Mouse (Mus musculus): ENCODE results near the gene 5730409E04Rik. TPM values are rescaled to one million over a fixed set of nuclear protein-coding genes. Genes with fewer than 3 reads are reported as not detected.
A peak's percentile ranks its signal among the peaks of the same experiment; 100 is the strongest.

5730409E04Rik gene
- polyA plus RNA-seq, 1 experiment from 2014 or later: 3.5 TPM

GRCm38 (mm10) chr4:126620349-126620874 is 10.8 kb downstream of the 5730409E04Rik start:
- H3K4me1 ChIP-seq (ENCODE audit: control insufficient read depth, insufficient read depth, low read length): no peaks in the 10 kb centered on the region; the same call in 1 of the 2 replicates
- H3K27me3 ChIP-seq (ENCODE audit: control insufficient read depth, insufficient read depth, low read length): 0 out of 2 replicates have a peak, but pooled peaks cover 3% of the 10 kb centered on the region
- H3K4me3 ChIP-seq (ENCODE audit: low read depth, low read length): peak overlapping the region; percentile 28
- ATAC-seq (ENCODE audit: insufficient number of reproducible peaks, insufficient read depth, low FRiP score, low read depth): no peak
- H3K4me2 ChIP-seq (replicated peaks; ENCODE audit: low read depth, low read length): peak overlapping the region; percentile 58
- H3K36me3 ChIP-seq (ENCODE audit: control insufficient read depth, insufficient read depth, low read length): no peaks in the 10 kb centered on the region
- H3K27ac ChIP-seq (ENCODE audit: low read length): no peak overlapping the region
- H3K9ac ChIP-seq (replicated peaks; ENCODE audit: low read depth, low read length): 0 out of 2 replicates have a peak overlapping the region, but pooled peaks have one; percentile 30
- WGBS: 21% methylated on average over 13 of the region's 13 CpGs
- H3K9me3 ChIP-seq (ENCODE audit: control insufficient read depth, low read depth, low read length): no peaks in the 10 kb centered on the region

- no peaks in the 10 kb centered on the region for H3K36me3 ChIP-seq (ENCODE audit: control insufficient read depth, insufficient read depth, low read length)
- H3K27me3 ChIP-seq (ENCODE audit: control insufficient read depth, insufficient read depth, low read length): no peaks in the 10 kb centered on the region
- H3K27ac ChIP-seq (ENCODE audit: low read length): 0 out of 2 replicates have a peak overlapping the region, but pooled peaks have one; percentile 7
- H3K9ac ChIP-seq (replicated peaks; ENCODE audit: low read depth, low read length): no peak overlapping the region
- H3K4me3 ChIP-seq (ENCODE audit: low read depth, low read length): peak overlapping the region; percentile 12; the same call in 1 of the 2 replicates
- peak overlapping the region; percentile 33 for H3K4me2 ChIP-seq (replicated peaks; ENCODE audit: low read depth, low read length)
- ATAC-seq (ENCODE audit: insufficient number of reproducible peaks, insufficient read depth, low FRiP score, low read depth): no peak
- WGBS: 3% methylated on average over 23 of the region's 23 CpGs
- no peaks in the 10 kb centered on the region for H3K9me3 ChIP-seq (ENCODE audit: control insufficient read depth, low read depth, low read length)
- H3K4me1 ChIP-seq (ENCODE audit: control insufficient read depth, insufficient read depth, low read length): peaks cover 3% of the 10 kb centered on the region; the same call in 1 of the 2 replicates
Measured at GRCm38 (mm10) chr4:126627021-126627681, 17.5 kb downstream of the 5730409E04Rik start.

GRCm38 (mm10) chr4:126631922-126632321 is 22.3 kb downstream of the 5730409E04Rik start:
- ATAC-seq (ENCODE audit: insufficient number of reproducible peaks, insufficient read depth, low FRiP score, low read depth): no peak
- Histone ChIP-seq H3K27ac (ENCODE audit: low read length) (no peak overlapping the region), H3K9ac (replicated peaks; ENCODE audit: low read depth, low read length) (no peak overlapping the region), H3K36me3 (ENCODE audit: control insufficient read depth, insufficient read depth, low read length) (no peaks in the 10 kb centered on the region), H3K4me1 (ENCODE audit: control insufficient read depth, insufficient read depth, low read length) (peaks cover 2% of the 10 kb centered on the region; the same call in 1 of the 2 replicates), H3K4me3 (ENCODE audit: low read depth, low read length) (no peak overlapping the region), H3K27me3 (ENCODE audit: control insufficient read depth, insufficient read depth, low read length) (no peaks in the 10 kb centered on the region), H3K9me3 (ENCODE audit: control insufficient read depth, low read depth, low read length) (no peaks in the 10 kb centered on the region), H3K4me2 (replicated peaks; ENCODE audit: low read depth, low read length) (no peak overlapping the region)
- 51% methylated on average over 2 of the region's 2 CpGs for WGBS

- H3K9me3 ChIP-seq (ENCODE audit: control insufficient read depth, low read depth, low read length): no peaks in the 10 kb centered on the region
- no peak overlapping the region for H3K4me3 ChIP-seq (ENCODE audit: low read depth, low read length)
- no peaks in the 10 kb centered on the region for H3K36me3 ChIP-seq (ENCODE audit: control insufficient read depth, insufficient read depth, low read length)
- ATAC-seq (ENCODE audit: insufficient number of reproducible peaks, insufficient read depth, low FRiP score, low read depth): no peak
- H3K27ac ChIP-seq (ENCODE audit: low read length): no peak overlapping the region
- no peak overlapping the region for H3K4me2 ChIP-seq (replicated peaks; ENCODE audit: low read depth, low read length)
- no peak overlapping the region for H3K9ac ChIP-seq (replicated peaks; ENCODE audit: low read depth, low read length)
- no peaks in the 10 kb centered on the region for H3K27me3 ChIP-seq (ENCODE audit: control insufficient read depth, insufficient read depth, low read length)
- H3K4me1 ChIP-seq (ENCODE audit: control insufficient read depth, insufficient read depth, low read length): no peaks in the 10 kb centered on the region
- 70% methylated on average over 3 of the region's 3 CpGs for WGBS
Measured at GRCm38 (mm10) chr4:126632668-126633067, 23.1 kb downstream of the 5730409E04Rik start.

GRCm38 (mm10) chr4:126636330-126636729 is 26.7 kb downstream of the 5730409E04Rik start:
- Histone ChIP-seq H3K27me3 (ENCODE audit: control insufficient read depth, insufficient read depth, low read length) (no peaks in the 10 kb centered on the region), H3K27ac (ENCODE audit: low read length) (no peak overlapping the region), H3K4me2 (replicated peaks; ENCODE audit: low read depth, low read length) (no peak overlapping the region), H3K9me3 (ENCODE audit: control insufficient read depth, low read depth, low read length) (no peaks in the 10 kb centered on the region), H3K9ac (replicated peaks; ENCODE audit: low read depth, low read length) (no peak overlapping the region), H3K4me1 (ENCODE audit: control insufficient read depth, insufficient read depth, low read length) (no peaks in the 10 kb centered on the region), H3K36me3 (ENCODE audit: control insufficient read depth, insufficient read depth, low read length) (no peaks in the 10 kb centered on the region), H3K4me3 (ENCODE audit: low read depth, low read length) (no peak overlapping the region)
- no peak for ATAC-seq (ENCODE audit: insufficient number of reproducible peaks, insufficient read depth, low FRiP score, low read depth)
- WGBS: 19% methylated on average over 11 of the region's 11 CpGs

- no peak overlapping the region for H3K4me2 ChIP-seq (replicated peaks; ENCODE audit: low read depth, low read length)
- no peak overlapping the region for H3K4me3 ChIP-seq (ENCODE audit: low read depth, low read length)
- H3K9me3 ChIP-seq (ENCODE audit: control insufficient read depth, low read depth, low read length): no peaks in the 10 kb centered on the region
- ATAC-seq (ENCODE audit: insufficient number of reproducible peaks, insufficient read depth, low FRiP score, low read depth): no peak
- no peak overlapping the region for H3K9ac ChIP-seq (replicated peaks; ENCODE audit: low read depth, low read length)
- H3K4me1 ChIP-seq (ENCODE audit: control insufficient read depth, insufficient read depth, low read length): no peaks in the 10 kb centered on the region
- 67% methylated on average over 4 of the region's 4 CpGs for WGBS
- H3K36me3 ChIP-seq (ENCODE audit: control insufficient read depth, insufficient read depth, low read length): no peaks in the 10 kb centered on the region
- no peaks in the 10 kb centered on the region for H3K27me3 ChIP-seq (ENCODE audit: control insufficient read depth, insufficient read depth, low read length)
- no peak overlapping the region for H3K27ac ChIP-seq (ENCODE audit: low read length)
Measured at GRCm38 (mm10) chr4:126637446-126637845, 27.8 kb downstream of the 5730409E04Rik start.

- no peaks in the 10 kb centered on the region for H3K9me3 ChIP-seq (ENCODE audit: control insufficient read depth, low read depth, low read length)
- no peak overlapping the region for H3K9ac ChIP-seq (replicated peaks; ENCODE audit: low read depth, low read length)
- no peak overlapping the region for H3K27ac ChIP-seq (ENCODE audit: low read length)
- H3K27me3 ChIP-seq (ENCODE audit: control insufficient read depth, insufficient read depth, low read length): no peaks in the 10 kb centered on the region
- H3K4me2 ChIP-seq (replicated peaks; ENCODE audit: low read depth, low read length): no peak overlapping the region
- H3K4me3 ChIP-seq (ENCODE audit: low read depth, low read length): no peak overlapping the region
- no peaks in the 10 kb centered on the region for H3K4me1 ChIP-seq (ENCODE audit: control insufficient read depth, insufficient read depth, low read length)
- 63% methylated on average over 7 of the region's 7 CpGs for WGBS
- no peaks in the 10 kb centered on the region for H3K36me3 ChIP-seq (ENCODE audit: control insufficient read depth, insufficient read depth, low read length)
- no peak for ATAC-seq (ENCODE audit: insufficient number of reproducible peaks, insufficient read depth, low FRiP score, low read depth)
Measured at GRCm38 (mm10) chr4:126639339-126639738, 29.7 kb downstream of the 5730409E04Rik start.

- H3K9me3 ChIP-seq (ENCODE audit: control insufficient read depth, low read depth, low read length): no peaks in the 10 kb centered on the region
- ATAC-seq (ENCODE audit: insufficient number of reproducible peaks, insufficient read depth, low FRiP score, low read depth): no peak
- H3K4me2 ChIP-seq (replicated peaks; ENCODE audit: low read depth, low read length): no peak overlapping the region
- no peaks in the 10 kb centered on the region for H3K27me3 ChIP-seq (ENCODE audit: control insufficient read depth, insufficient read depth, low read length)
- no peak overlapping the region for H3K27ac ChIP-seq (ENCODE audit: low read length)
- no peak overlapping the region for H3K4me3 ChIP-seq (ENCODE audit: low read depth, low read length)
- no peaks in the 10 kb centered on the region for H3K4me1 ChIP-seq (ENCODE audit: control insufficient read depth, insufficient read depth, low read length)
- H3K9ac ChIP-seq (replicated peaks; ENCODE audit: low read depth, low read length): no peak overlapping the region
- H3K36me3 ChIP-seq (ENCODE audit: control insufficient read depth, insufficient read depth, low read length): no peaks in the 10 kb centered on the region
- WGBS: 39% methylated on average over 9 of the region's 9 CpGs
Measured at GRCm38 (mm10) chr4:126641901-126642300, 32.3 kb downstream of the 5730409E04Rik start.

Data from stomach, embryonic 14.5 days (tissue).